Mouse (Mus musculus) neutrophil, adult 83 days (primary cell): Measurements from ENCODE around the gene Smgc. TPM values are rescaled to one million over a fixed set of nuclear protein-coding genes. Genes with fewer than 3 reads are reported as not detected.

Experiments
- total RNA-seq, 2 experiments: library from RNA; stranded (reverse); gene quantifications; one replicate each; pipeline ENCODE4 v1.2.4; 2023

Smgc gene
- not detected for total RNA-seq

GRCm38 (mm10) chr15:91837965-91838364, at the start of gene Smgc:
Gene Smgc (plus strand): TSS chr15:91838265.

Other genes starting within 250 kb of the Smgc start
- 100 to 1,000 TPM; 132 to 160 TPM for gene Lrrk2, start 165.1 kb upstream of the Smgc start, total RNA-seq
- not detected for gene Cntn1, start 212.9 kb downstream of the Smgc start, total RNA-seq